Mouse (Mus musculus) E14TG2a.4 (cell line): ENCODE results near the gene Ubl3.

Source experiments
- H3K27me3 ChIP-seq: 2 replicates; pipeline ENCODE4 v1.6.1; 2014; ENCODE audit warnings: low read length, control low read depth; ENCODE audit not compliant: insufficient read depth
- H3K36me3 ChIP-seq: 2 replicates; pipeline ENCODE4 v1.6.1; 2014; ENCODE audit warnings: low read length, control low read depth; ENCODE audit not compliant: insufficient read depth
- H3K4me1 ChIP-seq: replicated peaks from 2 replicates; pipeline ENCODE4 v1.6.1; 2014; ENCODE audit warnings: low read depth, low read length, control low read depth
- H3K4me3 ChIP-seq: replicated peaks from 2 replicates; pipeline ENCODE4 v1.5.1; 2014; ENCODE audit warnings: mild to moderate bottlenecking, low read length
- H3K9me3 ChIP-seq: 2 replicates; pipeline ENCODE4 v1.6.1; 2014; ENCODE audit warnings: low read length, control low read depth
- CTCF ChIP-seq: conservative IDR thresholded peaks from 2 replicates; pipeline ENCODE4 v1.5.1; 2014; ENCODE audit warnings: low read length
- NANOG ChIP-seq: IDR thresholded peaks from 2 replicates; pipeline ENCODE4 v1.6.1; 2014; ENCODE audit warnings: borderline replicate concordance, low read length, mixed read lengths
- POU5F1 ChIP-seq: IDR thresholded peaks from 2 replicates; pipeline ENCODE4 v1.6.1; 2014; ENCODE audit warnings: low read length, borderline replicate concordance

Ubl3 gene

DNA sequence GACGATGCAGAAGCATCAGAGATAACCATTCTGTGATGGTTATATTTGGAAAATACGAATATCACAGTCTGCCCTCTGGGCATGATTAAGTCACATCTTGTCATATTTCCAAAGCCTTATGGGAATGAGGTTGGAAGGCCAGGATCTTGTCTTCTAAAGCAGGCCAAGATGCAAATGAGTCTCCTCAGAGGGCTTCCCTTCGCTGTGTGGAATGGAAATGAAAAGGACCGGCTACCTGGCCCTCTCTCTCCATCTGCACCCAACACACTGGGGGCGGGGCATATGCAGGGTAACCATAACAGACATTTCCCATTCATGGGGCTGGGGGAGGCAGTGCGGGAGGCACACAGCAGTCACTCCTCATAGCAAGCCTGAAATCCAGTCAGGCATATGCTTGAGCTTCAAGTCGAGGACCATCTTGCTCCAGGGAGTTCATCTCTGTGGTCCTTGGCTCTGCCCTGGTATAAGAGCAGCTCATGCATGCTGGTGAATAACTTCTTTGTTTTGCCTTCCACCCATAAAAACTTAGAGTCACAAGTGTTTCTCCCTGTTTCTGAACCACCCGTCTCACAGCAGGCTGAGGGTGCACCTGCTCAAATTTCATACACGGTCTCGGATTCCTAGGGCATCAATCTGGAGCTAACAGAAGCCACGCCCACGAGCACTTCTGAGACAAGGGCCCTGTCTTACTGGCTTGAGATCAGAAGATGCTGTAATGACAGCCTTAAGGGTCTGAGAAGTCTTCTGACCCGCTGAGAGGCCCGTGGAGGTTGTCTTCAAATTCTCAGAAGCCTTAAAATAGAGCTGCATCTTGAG is 83.8 kb downstream of the Ubl3 start:
- peaks cover 37% of the 10 kb centered on the region for H3K4me1 ChIP-seq
- H3K4me3 ChIP-seq, result no peak overlapping the region
- TF ChIP-seq POU5F1 (no peak), NANOG (no peak), CTCF (no peak)
- peaks cover 46% of the 10 kb centered on the region for H3K27me3 ChIP-seq
- no peaks in the 10 kb centered on the region for H3K36me3 ChIP-seq
- H3K9me3 ChIP-seq, result peaks cover 7% of the 10 kb centered on the region

- Histone ChIP-seq H3K4me1 (peaks cover 37% of the 10 kb centered on the region), H3K27me3 (peaks cover 50% of the 10 kb centered on the region), H3K9me3 (no peaks in the 10 kb centered on the region), H3K36me3 (no peaks in the 10 kb centered on the region), H3K4me3 (peak overlapping the region; percentile 35; the same call in 1 of the 2 replicates)
- TF ChIP-seq CTCF (no peak), POU5F1 (no peak), NANOG (no peak)
Measured at GRCm38 (mm10) chr5:148466933-148467607, 85.5 kb downstream of the Ubl3 start.

DNA sequence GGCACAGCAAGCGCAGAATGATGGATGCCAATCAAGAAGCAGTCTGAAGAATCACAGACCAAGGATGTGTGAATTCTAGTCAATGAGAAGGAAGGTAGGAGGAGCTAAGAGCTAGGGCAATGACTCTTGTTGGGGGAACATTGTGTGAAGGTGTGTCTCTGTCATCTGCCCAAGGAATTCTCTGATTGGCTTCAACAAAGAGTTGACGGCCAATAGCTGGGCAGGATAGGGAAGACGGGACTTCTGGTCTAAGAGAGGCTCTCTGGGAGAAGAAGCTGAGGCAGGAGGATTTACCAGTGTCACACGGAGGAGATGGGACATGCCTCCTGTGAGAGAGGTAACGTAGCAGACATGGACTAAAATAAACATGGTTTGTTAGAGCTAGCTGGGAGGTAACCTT is 86.5 kb downstream of the Ubl3 start:
- Histone ChIP-seq H3K4me3 (0 out of 2 replicates have a peak overlapping the region, but pooled peaks have one; percentile 35), H3K4me1 (peaks cover 37% of the 10 kb centered on the region), H3K27me3 (peaks cover 52% of the 10 kb centered on the region), H3K36me3 (no peaks in the 10 kb centered on the region), H3K9me3 (peaks cover 2% of the 10 kb centered on the region)
- TF ChIP-seq NANOG (no peak), POU5F1 (no peak)

DNA sequence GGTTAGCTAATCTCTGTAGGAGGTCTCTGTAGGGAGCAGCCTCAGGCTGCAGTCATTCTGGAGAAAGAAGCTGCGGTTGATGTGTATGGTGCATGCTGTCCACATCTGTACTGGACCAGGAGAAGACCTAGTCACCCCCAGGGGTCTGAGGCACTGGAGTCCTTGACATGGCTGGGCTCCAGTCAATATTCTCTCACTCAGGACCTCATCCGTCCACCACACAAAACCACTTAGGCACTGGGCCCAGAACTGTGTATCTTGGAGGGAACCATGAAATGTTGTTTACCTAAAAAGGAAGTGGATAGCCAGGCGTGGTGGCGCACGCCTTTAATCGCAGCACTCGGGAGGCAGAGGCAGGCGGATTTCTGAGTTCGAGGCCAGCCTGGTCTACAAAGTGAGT is 87.5 kb downstream of the Ubl3 start:
- Histone ChIP-seq H3K9me3 (peaks cover 12% of the 10 kb centered on the region), H3K27me3 (peaks cover 49% of the 10 kb centered on the region), H3K36me3 (no peaks in the 10 kb centered on the region), H3K4me3 (no peak overlapping the region), H3K4me1 (peaks cover 37% of the 10 kb centered on the region)
- TF ChIP-seq NANOG, result no peak
- no peak for TF ChIP-seq POU5F1

- no peak for TF ChIP-seq POU5F1
- TF ChIP-seq NANOG, result no peak
- H3K9me3 ChIP-seq, result peaks cover 12% of the 10 kb centered on the region
- no peaks in the 10 kb centered on the region for H3K36me3 ChIP-seq
- peaks cover 46% of the 10 kb centered on the region for H3K27me3 ChIP-seq
- peaks cover 37% of the 10 kb centered on the region for H3K4me1 ChIP-seq
- H3K4me3 ChIP-seq, result no peak overlapping the region
Measured at GRCm38 (mm10) chr5:148464489-148464888, 88.1 kb downstream of the Ubl3 start.

DNA sequence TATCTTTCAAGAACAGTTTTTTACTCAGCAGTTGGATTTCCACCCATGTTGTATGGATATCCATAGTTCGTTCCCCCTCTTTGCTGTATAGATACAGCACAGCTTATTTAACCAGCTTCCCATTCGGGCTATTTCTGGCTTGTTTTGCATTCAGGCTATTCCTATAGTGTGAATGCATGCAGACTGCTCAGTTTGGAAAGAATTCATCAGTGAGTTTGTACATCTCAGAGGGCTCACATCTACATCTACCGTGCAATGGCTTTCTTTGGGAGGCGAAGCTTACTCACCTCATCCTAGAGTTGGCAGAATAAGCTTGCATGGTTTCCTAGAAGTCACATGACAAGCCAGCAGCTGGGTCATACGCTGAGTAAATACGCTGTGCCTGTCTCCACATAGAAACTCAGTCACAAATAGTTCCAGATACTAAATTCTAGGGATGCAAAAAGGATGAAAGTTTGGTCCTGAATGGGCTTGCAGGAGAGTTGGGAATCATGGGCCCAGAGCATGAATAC is 88.8 kb downstream of the Ubl3 start:
- Histone ChIP-seq H3K4me1 (peaks cover 32% of the 10 kb centered on the region), H3K27me3 (peaks cover 41% of the 10 kb centered on the region), H3K9me3 (peaks cover 12% of the 10 kb centered on the region), H3K36me3 (no peaks in the 10 kb centered on the region), H3K4me3 (no peak overlapping the region)
- TF ChIP-seq CTCF (no peak), POU5F1 (no peak), NANOG (no peak)
